Mouse (Mus musculus) spleen, adult 2 months (tissue): ENCODE measurements around the gene Olfr215.

Experiments used
- CTCF ChIP-seq: fragments of 200-500 bp; IDR thresholded peaks from 2 replicates; pipeline ENCODE4 v1.5.1; 2011; ENCODE audit warnings: mild to moderate bottlenecking, inconsistent platforms; ENCODE audit not compliant: insufficient read depth, insufficient read length, insufficient replicate concordance; ENCODE audit errors: extremely low read depth
- POLR2A ChIP-seq: fragments of 200-500 bp; IDR thresholded peaks from 2 replicates; pipeline ENCODE4 v1.6.1; 2011; ENCODE audit warnings: low read depth, low read length, inconsistent platforms

DNA sequence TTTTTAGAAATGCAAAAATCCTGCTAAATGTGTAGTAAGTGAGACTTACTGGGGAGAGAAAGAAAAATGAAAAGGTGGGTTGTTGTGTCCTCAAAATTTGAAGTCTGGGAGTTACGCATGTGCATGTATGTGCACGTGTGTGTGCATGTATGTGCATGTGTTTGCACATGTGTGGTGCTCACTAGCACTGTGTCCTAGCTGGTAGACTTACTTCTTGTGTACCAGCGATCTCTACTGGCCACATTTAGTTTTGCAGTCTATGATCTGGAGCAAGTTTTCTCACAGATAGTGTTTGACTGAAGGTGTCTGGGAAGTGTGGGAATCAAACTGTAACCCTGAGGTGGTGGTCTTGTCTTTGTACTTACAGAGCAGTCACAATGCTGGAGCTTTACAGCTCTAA, 14.2 kb downstream of the Olfr215 start:
- TF ChIP-seq POLR2A (no peak), CTCF (no peak)
